Mouse (Mus musculus): Measurements from ENCODE around the gene Ano4. TPM values are rescaled to one million over a fixed set of nuclear protein-coding genes. Genes with fewer than 3 reads are reported as not detected.
A peak's percentile ranks its signal among the peaks of the same experiment; 100 is the strongest.

The Ano4 gene
- total RNA-seq, 2 experiments from 2014 or later: 22.5 to 24.0 TPM

- intact Hi-C loops (cut with DNase I): no loop called here
- no peak for DNase-seq (ENCODE audit: extremely low spot score in 1 of 2, low spot score in 2 of 2)
Measured at GRCm38 (mm10) chr10:89008303-89008702, 336.3 kb downstream of the Ano4 start.

GRCm38 (mm10) chr10:89004518-89004917 lies 340.0 kb downstream of the Ano4 start:
- no peak for DNase-seq (ENCODE audit: extremely low spot score in 1 of 2, low spot score in 2 of 2)
- intact Hi-C loops (cut with DNase I): no loop called here

- DNase-seq (ENCODE audit: extremely low spot score in 1 of 2, low spot score in 2 of 2): no peak
- intact Hi-C loops (cut with DNase I): no loop called here
Measured at GRCm38 (mm10) chr10:88986925-88987324, 357.6 kb downstream of the Ano4 start.

- peak; percentile 12 to 61 for DNase-seq (ENCODE audit: extremely low spot score in 1 of 2, low spot score in 2 of 2)
- intact Hi-C loops (cut with DNase I): no loop called here
Measured at GRCm38 (mm10) chr10:88983444-88983843, 361.1 kb downstream of the Ano4 start.

GRCm38 (mm10) chr10:88979451-88979850 lies 365.1 kb downstream of the Ano4 start:
- intact Hi-C loops (cut with DNase I): no loop called here

GRCm38 (mm10) chr10:88978932-88979331 lies 365.6 kb downstream of the Ano4 start:
- DNase-seq (ENCODE audit: extremely low spot score in 1 of 2, low spot score in 2 of 2): no peak
- intact Hi-C loops (cut with DNase I): no loop called here

More at GRCm38 (mm10) chr10:88979451-88979850, 365.1 kb downstream of the Ano4 start:
- DNase-seq (ENCODE audit: extremely low spot score in 1 of 2, low spot score in 2 of 2): no peak

- intact Hi-C loops (cut with DNase I): no loop called here
- DNase-seq (ENCODE audit: extremely low spot score in 1 of 2, low spot score in 2 of 2): no peak
Measured at GRCm38 (mm10) chr10:88970951-88971725, 373.4 kb downstream of the Ano4 start.

- no peak for DNase-seq (ENCODE audit: extremely low spot score in 1 of 2, low spot score in 2 of 2)
- intact Hi-C loops (cut with DNase I): no loop called here
Measured at GRCm38 (mm10) chr10:88968586-88968985, 376.0 kb downstream of the Ano4 start.

- DNase-seq (ENCODE audit: extremely low spot score in 1 of 2, low spot score in 2 of 2): no peak
- intact Hi-C loops (cut with DNase I): no loop called here
Measured at GRCm38 (mm10) chr10:88960791-88961190, 383.8 kb downstream of the Ano4 start.

- no peak for DNase-seq (ENCODE audit: extremely low spot score in 1 of 2, low spot score in 2 of 2)
- intact Hi-C loops (cut with DNase I): no loop called here
Measured at GRCm38 (mm10) chr10:88950297-88950653, 394.3 kb downstream of the Ano4 start.

- DNase-seq (ENCODE audit: extremely low spot score in 1 of 2, low spot score in 2 of 2): no peak
- intact Hi-C loops (cut with DNase I): no loop called here
Measured at GRCm38 (mm10) chr10:88949649-88950296, 394.8 kb downstream of the Ano4 start.

Other genes with a start within 250 kb of the Ano4 start
- 1 to 10 TPM; 3.4 to 5.0 TPM for gene Gas2l3, start 99.2 kb upstream of the Ano4 start, total RNA-seq (2021)
- under 1 TPM; 0.17 to 0.34 TPM for gene Nr1h4, start 188.8 kb upstream of the Ano4 start, total RNA-seq (2021)